Mouse (Mus musculus) natural killer cell, adult 2 months (primary cell): ENCODE data around the gene Lamb3.

ENCODE experiments used
- DNase-seq, 2 experiments: peaks; one replicate each; pipeline ENCODE4 v3.0.0; 2022; ENCODE audit warnings: low spot score in 2 of 2

Gene Lamb3

GRCm38 (mm10) chr1:193315705-193316357, 108.3 kb downstream of the Lamb3 start:
- no peak for DNase-seq

GRCm38 (mm10) chr1:193316358-193316750, 108.9 kb downstream of the Lamb3 start:
- no peak for DNase-seq

- DNase-seq, result no peak
These were observed 109.7 kb downstream of the Lamb3 start for GRCm38 (mm10) chr1:193317159-193317559.

- no peak for DNase-seq
These were observed 112.2 kb downstream of the Lamb3 start for GRCm38 (mm10) chr1:193319721-193320120.

- DNase-seq, result no peak
These were observed 112.9 kb downstream of the Lamb3 start for GRCm38 (mm10) chr1:193320398-193320797.

GRCm38 (mm10) chr1:193323686-193324085, 116.2 kb downstream of the Lamb3 start:
- no peak for DNase-seq

- no peak for DNase-seq
These were observed 116.7 kb downstream of the Lamb3 start for GRCm38 (mm10) chr1:193324224-193324623.

GRCm38 (mm10) chr1:193325891-193326290, 118.4 kb downstream of the Lamb3 start:
- no peak for DNase-seq

GRCm38 (mm10) chr1:193326456-193327145, 119.1 kb downstream of the Lamb3 start:
- DNase-seq, result no peak

GRCm38 (mm10) chr1:193327216-193327615, 119.7 kb downstream of the Lamb3 start:
- DNase-seq, result no peak

GRCm38 (mm10) chr1:193327686-193328085, 120.2 kb downstream of the Lamb3 start:
- DNase-seq, result no peak

GRCm38 (mm10) chr1:193329557-193329956, 122.1 kb downstream of the Lamb3 start:
- DNase-seq, result no peak

- peak; percentile 48 to 65 for DNase-seq
These were observed 122.7 kb downstream of the Lamb3 start for GRCm38 (mm10) chr1:193330172-193330571.

GRCm38 (mm10) chr1:193330626-193331025, 123.1 kb downstream of the Lamb3 start:
- no peak for DNase-seq

GRCm38 (mm10) chr1:193332018-193332417, 124.5 kb downstream of the Lamb3 start:
- DNase-seq, result no peak

GRCm38 (mm10) chr1:193332671-193333070, 125.2 kb downstream of the Lamb3 start:
- DNase-seq, result no peak

- no peak for DNase-seq
These were observed 126.3 kb downstream of the Lamb3 start for GRCm38 (mm10) chr1:193333776-193334175.

- no peak for DNase-seq
These were observed 127.0 kb downstream of the Lamb3 start for GRCm38 (mm10) chr1:193334546-193334945.

- DNase-seq, result no peak
These were observed 128.9 kb downstream of the Lamb3 start for GRCm38 (mm10) chr1:193336122-193337017.

GRCm38 (mm10) chr1:193337018-193337321, 129.5 kb downstream of the Lamb3 start:
- peak; percentile 30 to 33 for DNase-seq

- DNase-seq, result no peak
These were observed 130.3 kb downstream of the Lamb3 start for GRCm38 (mm10) chr1:193337787-193338310.

- peak; percentile 53 to 60 for DNase-seq
These were observed 131.0 kb downstream of the Lamb3 start for GRCm38 (mm10) chr1:193338363-193338995.
